Mouse (Mus musculus): ENCODE results near the gene Trmt10b. TPM values are rescaled to one million over a fixed set of nuclear protein-coding genes. Genes with fewer than 3 reads are reported as not detected.

Trmt10b gene
- polyA plus RNA-seq (2014; fragmentation: Nextera tagmentation; extraction: Ambion mirVana): 17.2 and 18.3 TPM in 2 replicates

DNA sequence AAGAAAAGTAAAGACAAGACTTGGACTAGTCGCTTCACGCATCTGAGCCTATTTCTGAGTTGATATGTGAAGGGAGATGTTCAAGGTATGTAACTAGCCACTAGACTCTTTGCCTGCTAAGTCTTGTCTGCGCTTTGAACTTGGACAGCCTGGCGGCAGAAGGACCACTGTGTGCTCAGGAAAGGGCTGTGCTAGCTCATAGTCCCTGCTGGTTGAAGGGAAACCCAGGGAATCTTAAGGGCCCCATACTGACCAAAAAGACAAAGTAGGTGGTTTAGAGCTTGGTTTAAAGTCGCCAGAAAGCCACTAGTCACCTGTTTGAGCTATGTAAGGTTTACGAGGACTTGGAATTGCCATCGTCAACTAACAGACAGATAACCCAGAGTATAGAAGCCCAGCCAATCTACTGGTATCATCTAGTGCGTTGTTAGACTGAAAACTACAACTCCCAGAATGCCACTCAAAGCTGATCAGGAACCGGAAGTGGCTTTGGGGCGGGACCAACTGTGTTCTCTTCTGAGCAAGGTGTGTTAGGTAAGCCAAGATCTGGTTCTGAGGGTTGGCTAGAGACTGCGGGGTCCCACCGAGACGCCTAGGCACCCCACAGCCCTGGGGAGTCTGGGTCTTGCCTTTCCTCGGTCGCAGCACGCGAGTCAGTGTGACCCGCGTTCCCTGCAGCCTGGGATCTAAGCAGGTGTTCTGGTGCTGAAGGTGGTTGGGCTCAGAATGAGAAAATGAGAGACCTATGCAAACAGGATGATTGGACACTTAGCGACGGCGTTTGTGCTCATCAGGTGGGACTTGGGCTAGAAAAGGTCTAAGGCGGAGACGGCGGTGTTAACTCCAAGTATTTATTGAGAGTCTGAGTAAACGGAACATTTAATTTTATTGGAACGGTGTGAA, at the start of gene Trmt10b:
Trmt10b (plus strand) TSS at position 466 of the 903 bp plus-strand sequence.
- Histone ChIP-seq H3K27me3 (ENCODE audit: insufficient read depth, low read length) (no peaks in the 10 kb centered on the region), H3K4me3 (ENCODE audit: low read depth, low read length) (peak within 1 kb of the TSS; percentile 74), H3K4me1 (ENCODE audit: insufficient read depth) (0 out of 2 replicates have a peak, but pooled peaks cover 7% of the 10 kb centered on the region), H3K9ac (peak within 1 kb of the TSS; percentile 69), H3K9me3 (ENCODE audit: low read depth, low read length) (no peaks in the 10 kb centered on the region), H3K36me3 (ENCODE audit: insufficient read depth) (peaks cover 18% of the 10 kb centered on the region; the same call in 1 of the 2 replicates), H3K4me2 (peak within 1 kb of the TSS; percentile 83), H3K27ac (ENCODE audit: low read depth) (no peak within 1 kb of the TSS)
- no peak for TF ChIP-seq CTCF (IDR thresholded peaks at IDR 0.05; ENCODE audit: low read depth)
- DNase-seq (peak; percentile 89), ATAC-seq (ENCODE audit: insufficient read depth) (peak; percentile 88)
- 18% methylated on average over 27 of the region's 27 CpGs for WGBS

- Histone ChIP-seq H3K4me2 (no peak overlapping the region), H3K27ac (ENCODE audit: low read depth) (no peak overlapping the region), H3K27me3 (ENCODE audit: insufficient read depth, low read length) (no peaks in the 10 kb centered on the region), H3K9ac (no peak overlapping the region), H3K9me3 (ENCODE audit: low read depth, low read length) (no peaks in the 10 kb centered on the region), H3K4me3 (ENCODE audit: low read depth, low read length) (no peak overlapping the region), H3K36me3 (ENCODE audit: insufficient read depth) (no peaks in the 10 kb centered on the region), H3K4me1 (ENCODE audit: insufficient read depth) (0 out of 2 replicates have a peak, but pooled peaks cover 3% of the 10 kb centered on the region)
- no peak for DNase-seq
- no peak for ATAC-seq (ENCODE audit: insufficient read depth)
- 77% methylated on average over 8 of the region's 8 CpGs for WGBS
- no peak for TF ChIP-seq CTCF (IDR thresholded peaks at IDR 0.05; ENCODE audit: low read depth)
Observed at GRCm38 (mm10) chr4:45251265-45251664, 45.7 kb upstream of the Trmt10b start.

DNA sequence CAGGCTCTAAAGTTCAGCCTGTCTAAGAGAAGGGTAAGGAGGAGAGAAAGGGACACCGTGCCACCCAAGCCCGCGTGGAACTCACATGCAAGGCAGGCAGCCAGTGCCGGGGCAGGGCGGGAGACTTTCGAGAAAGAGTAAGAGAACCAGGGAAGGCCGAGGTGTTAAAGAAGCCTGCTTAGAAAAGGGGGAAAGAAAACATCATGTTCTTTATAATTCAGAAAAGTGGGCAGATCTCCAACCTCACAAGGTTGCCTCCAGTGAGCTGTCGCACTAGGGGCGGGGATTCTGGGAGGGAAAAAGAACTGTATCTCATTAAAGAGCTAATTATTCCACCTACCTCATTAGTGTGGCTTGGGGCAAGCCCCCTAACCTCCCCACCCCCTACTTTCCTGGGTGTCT, 44.1 kb upstream of the Trmt10b start:
- DNase-seq (no peak), ATAC-seq (ENCODE audit: insufficient read depth) (no peak)
- Histone ChIP-seq H3K9me3 (ENCODE audit: low read depth, low read length) (no peaks in the 10 kb centered on the region), H3K4me3 (ENCODE audit: low read depth, low read length) (no peak overlapping the region), H3K27me3 (ENCODE audit: insufficient read depth, low read length) (no peaks in the 10 kb centered on the region), H3K36me3 (ENCODE audit: insufficient read depth) (no peaks in the 10 kb centered on the region), H3K4me2 (no peak overlapping the region), H3K27ac (ENCODE audit: low read depth) (no peak overlapping the region), H3K4me1 (ENCODE audit: insufficient read depth) (0 out of 2 replicates have a peak, but pooled peaks cover 3% of the 10 kb centered on the region), H3K9ac (no peak overlapping the region)
- 57% methylated on average over 9 of the region's 9 CpGs for WGBS
- no peak for TF ChIP-seq CTCF (IDR thresholded peaks at IDR 0.05; ENCODE audit: low read depth)

DNA sequence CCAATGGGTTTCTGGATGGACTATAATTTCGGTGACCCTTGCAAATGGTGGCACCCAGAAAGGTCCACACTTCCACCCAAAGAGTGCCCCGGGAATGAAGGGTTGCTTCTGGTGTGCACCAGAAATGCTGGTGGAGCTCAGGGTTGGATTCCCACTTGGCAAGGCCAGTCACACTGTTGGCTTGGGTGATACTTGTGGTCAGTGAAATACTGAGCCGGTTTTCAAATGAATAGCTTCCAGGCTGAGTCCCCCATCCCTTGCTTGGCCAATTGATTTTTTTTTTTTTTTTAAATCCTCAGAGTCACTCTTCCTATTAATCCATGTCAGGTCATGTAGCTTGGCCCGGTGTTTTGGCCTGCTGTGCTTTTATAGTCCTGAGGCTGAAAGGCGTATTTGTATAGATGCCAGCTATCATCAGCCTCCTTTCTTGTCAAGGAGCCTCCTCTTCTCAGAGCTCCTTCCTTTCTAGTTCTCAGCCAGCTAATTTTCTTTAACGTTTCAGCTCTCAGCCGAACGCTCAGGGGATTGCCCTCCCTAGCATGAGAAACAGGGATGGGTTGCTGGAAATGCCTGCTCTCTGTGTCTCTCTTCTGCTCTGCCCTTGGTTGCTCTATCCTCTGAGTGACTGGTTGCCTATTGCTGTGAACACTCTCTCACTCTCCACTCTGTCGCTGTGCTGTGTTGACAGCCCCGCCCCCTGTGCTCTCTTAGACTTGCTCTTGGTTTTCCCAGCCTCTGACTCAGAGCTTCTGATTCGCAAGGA, 42.9 kb upstream of the Trmt10b start:
- Histone ChIP-seq H3K9me3 (ENCODE audit: low read depth, low read length) (no peaks in the 10 kb centered on the region), H3K27ac (ENCODE audit: low read depth) (no peak overlapping the region), H3K9ac (no peak overlapping the region), H3K27me3 (ENCODE audit: insufficient read depth, low read length) (no peaks in the 10 kb centered on the region), H3K4me3 (ENCODE audit: low read depth, low read length) (no peak overlapping the region), H3K4me2 (no peak overlapping the region), H3K4me1 (ENCODE audit: insufficient read depth) (0 out of 2 replicates have a peak, but pooled peaks cover 3% of the 10 kb centered on the region), H3K36me3 (ENCODE audit: insufficient read depth) (no peaks in the 10 kb centered on the region)
- 39% methylated on average over 11 of the region's 11 CpGs for WGBS
- ATAC-seq (ENCODE audit: insufficient read depth) (no peak), DNase-seq (peak; percentile 42)
- no peak for TF ChIP-seq CTCF (IDR thresholded peaks at IDR 0.05; ENCODE audit: low read depth)

- Histone ChIP-seq H3K4me2 (no peak overlapping the region), H3K27me3 (ENCODE audit: insufficient read depth, low read length) (no peaks in the 10 kb centered on the region), H3K9ac (no peak overlapping the region), H3K36me3 (ENCODE audit: insufficient read depth) (no peaks in the 10 kb centered on the region), H3K27ac (ENCODE audit: low read depth) (no peak overlapping the region), H3K4me3 (ENCODE audit: low read depth, low read length) (no peak overlapping the region), H3K9me3 (ENCODE audit: low read depth, low read length) (no peaks in the 10 kb centered on the region), H3K4me1 (ENCODE audit: insufficient read depth) (no peaks in the 10 kb centered on the region; the same call in 1 of the 2 replicates)
- WGBS: 41% methylated on average over 4 of the region's 4 CpGs
- no peak for DNase-seq
- no peak for TF ChIP-seq CTCF (IDR thresholded peaks at IDR 0.05; ENCODE audit: low read depth)
- no peak for ATAC-seq (ENCODE audit: insufficient read depth)
Observed at GRCm38 (mm10) chr4:45259232-45259832, 37.6 kb upstream of the Trmt10b start.

DNA sequence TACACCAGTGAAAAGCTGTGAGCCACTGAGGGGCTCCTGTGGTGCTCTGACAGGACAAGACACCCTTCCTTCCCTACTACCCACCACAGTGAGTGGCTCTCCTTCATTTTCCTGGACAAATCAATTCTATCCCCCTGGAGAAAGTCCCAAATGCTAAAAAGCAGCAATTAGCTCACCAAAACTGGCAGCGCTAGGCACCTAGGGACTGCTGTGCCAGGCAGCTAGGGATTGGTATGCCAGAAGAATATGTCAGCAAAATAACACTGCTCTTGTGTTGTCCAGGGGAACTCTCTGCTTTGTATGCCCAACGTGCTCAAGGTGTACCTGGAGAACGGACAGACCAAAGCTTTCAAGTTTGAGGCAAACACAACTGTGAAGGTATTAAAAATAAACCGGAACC, 35.4 kb upstream of the Trmt10b start:
- DNase-seq (no peak), ATAC-seq (ENCODE audit: insufficient read depth) (no peak)
- Histone ChIP-seq H3K36me3 (ENCODE audit: insufficient read depth) (no peaks in the 10 kb centered on the region), H3K4me3 (ENCODE audit: low read depth, low read length) (no peak overlapping the region), H3K4me2 (no peak overlapping the region), H3K9me3 (ENCODE audit: low read depth, low read length) (no peaks in the 10 kb centered on the region), H3K9ac (no peak overlapping the region), H3K4me1 (ENCODE audit: insufficient read depth) (no peaks in the 10 kb centered on the region; the same call in 1 of the 2 replicates), H3K27ac (ENCODE audit: low read depth) (no peak overlapping the region), H3K27me3 (ENCODE audit: insufficient read depth, low read length) (no peaks in the 10 kb centered on the region)
- no peak for TF ChIP-seq CTCF (IDR thresholded peaks at IDR 0.05; ENCODE audit: low read depth)
- 82% methylated on average over 4 of the region's 4 CpGs for WGBS
